Mouse (Mus musculus) adrenal gland, adult 8-10 months (tissue): Measurements from ENCODE around the gene Copz2. TPM values are rescaled to one million over a fixed set of nuclear protein-coding genes. Genes with fewer than 3 reads are reported as not detected.
"Not testable (repeated sequence)": the region's sequence is repeated elsewhere in the genome, so short reads cannot be mapped to it uniquely, and the experiment has no call there.

ENCODE experiments used
- DNase-seq: peaks from one replicate; pipeline ENCODE4 v3.0.0; 2022
- total RNA-seq, 4 experiments: library from RNA; stranded (reverse); gene quantifications; 2 replicates each; pipeline ENCODE4 v1.2.4; 2022

The Copz2 gene
- total RNA-seq: 10 to 100 TPM; 60.6 to 73.0 (median 64.0) TPM

DNA sequence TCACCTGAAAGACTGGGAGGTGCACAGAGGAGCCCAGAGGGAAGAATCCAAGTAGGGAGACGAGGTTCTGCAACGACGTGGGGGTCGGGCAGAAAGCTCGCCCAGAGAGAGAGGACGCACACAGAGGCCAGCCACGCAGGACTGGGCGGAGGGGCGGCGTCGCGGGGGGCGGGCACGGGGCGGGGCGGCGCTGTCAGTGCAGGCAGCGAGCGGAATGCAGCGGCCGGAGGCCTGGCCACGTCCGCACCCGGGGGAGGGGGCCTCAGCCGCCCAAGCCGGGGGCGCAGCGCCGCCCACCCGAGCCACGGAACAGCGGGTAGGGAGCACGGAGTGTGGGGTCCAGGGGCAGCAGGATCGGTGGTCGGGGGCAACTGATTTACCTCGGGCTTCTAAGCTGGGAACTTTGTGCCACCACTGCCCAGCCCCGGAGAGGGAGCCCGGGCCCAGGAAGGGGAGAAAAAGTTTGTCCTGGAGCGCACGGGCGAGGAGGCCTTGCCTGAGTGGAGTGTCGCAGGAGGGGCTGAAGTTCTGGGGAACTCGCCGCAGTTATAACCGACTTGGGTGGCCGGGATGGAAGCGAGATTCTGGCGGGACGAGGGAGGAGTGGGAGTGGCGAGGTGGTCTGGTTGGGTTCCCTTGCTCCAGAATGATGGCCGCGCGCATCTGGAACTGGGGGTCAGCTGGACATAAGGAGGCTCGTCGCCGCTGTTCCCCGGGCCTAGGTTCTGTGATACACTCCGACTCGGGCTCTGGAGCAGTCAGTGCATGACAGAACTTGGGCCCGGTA lies at the start of gene Copz2:
Gene Copz2 (plus strand): TSS at position 190 of the 787 bp plus-strand sequence.
- DNase-seq: no peak

DNA sequence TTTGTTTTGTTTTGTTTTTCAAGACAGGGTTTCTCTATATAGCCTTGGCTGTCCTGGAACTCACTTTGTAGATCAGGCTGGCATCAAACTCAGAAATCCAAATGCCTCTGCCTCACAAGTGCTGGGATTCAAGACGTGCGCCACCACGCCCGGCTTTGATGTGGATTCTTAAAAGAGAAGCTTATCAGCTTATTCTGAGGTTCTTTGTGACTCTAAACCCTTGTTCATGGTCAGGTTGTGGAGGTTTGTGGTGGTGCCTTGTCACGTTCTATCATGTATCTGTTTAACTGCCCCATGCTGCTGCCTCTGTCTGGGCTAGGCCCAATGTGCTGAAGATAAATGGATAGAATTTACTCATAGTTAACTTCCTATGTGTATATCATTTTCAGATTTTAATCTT lies 44.1 kb upstream of the Copz2 start:
- no peak for DNase-seq

DNA sequence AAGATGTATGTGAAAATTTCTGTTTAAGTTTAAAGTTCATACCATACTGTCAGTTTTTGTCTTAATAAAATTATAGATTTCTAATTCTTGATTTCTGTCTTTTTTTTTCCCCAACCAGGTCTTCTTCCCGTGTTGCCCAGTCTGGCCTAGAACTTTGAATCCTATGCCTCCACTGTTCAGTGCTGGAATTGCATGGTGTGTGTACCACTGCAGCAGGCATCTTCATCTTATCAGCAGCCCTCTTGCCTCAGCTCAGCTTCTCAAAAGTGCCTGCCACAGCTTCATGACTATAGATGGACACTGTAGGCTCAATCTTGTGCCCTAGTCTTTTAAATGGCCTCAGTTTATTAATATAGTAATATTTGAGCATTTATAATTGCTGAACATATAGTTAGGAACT lies 41.6 kb upstream of the Copz2 start:
- DNase-seq: no peak

DNA sequence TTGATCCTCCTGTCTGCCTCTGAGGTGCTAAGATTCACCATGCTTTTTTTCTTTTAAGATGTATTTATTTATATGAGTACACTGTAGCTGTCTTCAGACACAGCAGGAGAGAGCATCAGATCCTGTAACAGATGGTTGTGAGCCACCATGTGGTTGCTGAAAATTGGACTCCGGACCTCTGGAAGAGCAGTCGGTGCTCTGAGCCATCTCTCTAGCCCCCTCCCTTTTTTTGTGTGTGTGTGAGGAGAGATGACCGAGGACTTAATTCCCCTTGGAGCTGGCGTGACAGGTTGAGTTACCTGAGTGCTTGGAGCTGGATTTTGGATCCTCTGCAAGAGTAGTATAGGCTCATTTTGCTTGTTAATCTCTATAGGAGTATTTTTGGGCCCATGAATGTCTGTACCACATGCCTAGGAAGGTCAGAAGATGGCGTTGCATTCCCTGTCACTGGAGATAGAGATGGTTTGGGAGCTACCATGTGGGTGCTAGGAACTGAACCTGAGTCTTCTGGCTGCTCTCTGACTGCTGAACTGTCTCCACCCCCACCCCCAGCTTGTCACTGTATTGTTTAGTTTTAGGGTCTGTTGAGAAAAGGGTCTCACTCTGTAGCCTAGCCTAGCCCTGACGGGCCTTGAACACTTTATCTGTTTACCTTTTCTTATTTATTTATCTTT lies 40.0 kb upstream of the Copz2 start:
- DNase-seq: no peak

DNA sequence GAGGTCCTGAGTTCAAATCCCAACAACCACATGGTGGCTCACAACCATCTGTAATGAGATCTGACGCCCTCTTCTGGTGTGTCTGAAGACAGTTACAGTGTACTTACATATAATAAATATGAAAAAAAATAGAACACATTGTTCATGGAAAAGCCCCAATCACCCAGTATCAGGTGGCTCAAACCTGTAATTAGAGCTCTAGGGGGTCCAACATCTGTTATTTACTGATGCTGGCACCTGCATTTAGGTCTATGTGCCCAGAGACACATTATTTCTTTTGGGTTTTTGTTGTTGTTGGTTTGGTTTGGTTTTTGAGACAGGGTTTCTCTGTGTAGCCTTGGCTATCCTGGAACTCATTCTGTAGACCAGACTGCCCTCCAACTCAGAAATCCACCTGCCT lies 38.5 kb upstream of the Copz2 start:
- DNase-seq: not testable (repeated sequence)

DNA sequence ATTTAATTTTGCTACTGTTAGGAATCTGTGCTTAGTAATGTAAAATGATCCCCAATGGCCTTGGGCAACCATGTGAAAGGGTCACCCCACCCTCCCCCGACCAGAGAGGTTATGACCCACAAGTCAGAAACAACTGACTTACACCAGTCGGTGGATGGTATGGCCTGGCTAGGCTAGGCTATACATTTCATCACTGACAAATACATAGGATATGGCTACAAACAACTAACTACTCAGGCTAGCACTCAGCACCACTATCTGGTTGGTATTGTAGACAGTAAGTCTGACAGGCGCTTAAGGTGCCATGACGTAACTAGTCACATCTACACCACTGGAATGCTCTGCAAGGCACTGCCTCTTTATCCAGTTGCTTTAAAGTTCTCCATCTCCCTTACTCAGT lies 36.2 kb upstream of the Copz2 start:
- DNase-seq: no peak

DNA sequence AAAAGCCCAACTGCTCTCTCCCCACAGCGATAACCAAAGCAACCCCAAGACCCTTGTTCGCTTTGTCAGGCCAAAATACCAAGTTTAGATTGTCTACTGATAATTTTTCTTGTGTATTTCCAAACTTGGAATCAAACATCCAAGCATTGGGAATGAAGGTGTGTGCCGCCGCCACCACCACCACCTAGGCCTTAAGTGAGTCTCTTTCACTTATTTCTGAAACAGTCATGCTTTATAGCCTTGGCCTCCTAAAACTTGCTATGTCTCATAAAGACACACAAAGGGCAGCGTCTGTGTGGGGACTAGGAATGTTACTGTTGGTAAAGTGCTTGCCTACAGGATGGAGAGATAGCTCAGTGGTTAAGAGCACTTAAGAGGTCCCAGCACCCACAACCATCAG lies 35.8 kb upstream of the Copz2 start:
- no peak for DNase-seq

DNA sequence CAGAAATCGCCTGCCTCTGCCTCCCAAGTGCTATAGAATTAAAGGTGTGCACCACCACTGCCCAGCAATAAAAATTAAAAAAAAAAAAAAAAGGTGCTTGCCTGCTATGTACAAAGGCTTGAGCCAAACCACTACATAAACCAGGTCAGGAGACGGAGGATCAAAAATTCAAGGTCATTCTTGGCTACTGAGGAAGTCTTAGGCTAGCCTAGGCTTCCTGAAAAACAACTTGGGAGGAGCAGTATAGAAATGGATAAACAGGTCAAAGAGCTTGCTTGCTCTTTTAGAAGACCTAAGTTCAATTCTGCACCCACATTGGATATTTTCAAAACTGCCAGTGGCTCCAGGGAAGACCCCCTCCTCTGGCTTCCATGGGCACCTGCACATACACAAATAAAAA lies 35.2 kb upstream of the Copz2 start:
- DNase-seq: no peak

DNA sequence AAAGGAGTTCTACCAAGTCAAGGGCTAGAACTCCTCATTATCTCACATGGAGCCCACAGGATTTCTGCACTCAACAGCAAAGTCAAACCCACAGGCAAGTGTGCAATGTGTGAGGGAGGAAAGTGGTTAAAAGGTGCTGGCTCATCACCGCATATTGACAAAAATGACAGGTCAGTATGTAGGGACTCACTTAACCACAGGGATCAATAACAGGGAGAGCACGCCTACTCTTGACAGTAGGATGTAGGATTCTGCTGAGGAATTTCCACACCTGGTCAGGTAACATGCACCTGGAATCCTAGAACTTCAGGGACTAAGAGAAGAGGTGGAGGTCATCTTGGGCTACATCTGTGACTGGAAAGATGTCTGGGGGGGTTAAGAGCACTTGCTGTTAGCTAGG lies 33.8 kb upstream of the Copz2 start:
- DNase-seq: no peak

DNA sequence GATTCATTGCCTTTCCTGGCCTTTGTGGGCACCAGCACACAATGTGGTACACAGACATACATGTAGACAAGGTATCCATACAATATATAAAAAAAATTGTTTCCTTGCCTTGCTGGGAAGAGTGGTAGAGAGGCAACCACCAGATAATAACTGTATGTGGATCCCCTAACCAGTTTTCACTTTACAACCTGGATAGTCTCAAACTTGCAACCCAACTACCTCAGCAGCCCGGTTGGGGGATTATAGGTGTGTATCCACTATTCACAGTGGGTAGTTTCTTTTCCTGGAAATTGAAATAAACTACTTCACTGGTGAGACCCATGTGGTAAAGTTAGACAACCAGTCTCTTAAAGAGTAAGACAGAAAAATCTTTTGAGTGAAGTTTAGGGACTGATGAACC lies 33.2 kb upstream of the Copz2 start:
- no peak for DNase-seq

DNA sequence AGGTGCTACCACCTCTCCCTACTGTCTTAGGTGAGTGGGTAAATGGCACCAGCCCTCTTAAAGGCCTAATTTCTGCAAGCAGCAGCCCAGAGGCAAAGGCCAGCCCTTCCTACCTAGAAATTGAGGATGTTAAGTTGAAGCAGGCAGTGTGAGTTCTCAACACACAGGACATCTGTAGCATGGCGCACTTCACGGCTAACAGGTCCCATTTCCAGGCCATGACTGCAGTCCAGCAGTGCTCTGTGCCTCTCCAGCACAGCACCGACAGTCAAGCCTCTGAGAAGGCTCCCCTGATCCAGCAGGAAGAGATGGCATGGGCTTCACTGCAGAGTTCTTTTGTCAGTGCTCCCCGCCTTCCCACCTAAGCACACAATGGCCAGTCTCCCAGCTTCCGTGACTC lies 32.7 kb upstream of the Copz2 start:
- no peak for DNase-seq

DNA sequence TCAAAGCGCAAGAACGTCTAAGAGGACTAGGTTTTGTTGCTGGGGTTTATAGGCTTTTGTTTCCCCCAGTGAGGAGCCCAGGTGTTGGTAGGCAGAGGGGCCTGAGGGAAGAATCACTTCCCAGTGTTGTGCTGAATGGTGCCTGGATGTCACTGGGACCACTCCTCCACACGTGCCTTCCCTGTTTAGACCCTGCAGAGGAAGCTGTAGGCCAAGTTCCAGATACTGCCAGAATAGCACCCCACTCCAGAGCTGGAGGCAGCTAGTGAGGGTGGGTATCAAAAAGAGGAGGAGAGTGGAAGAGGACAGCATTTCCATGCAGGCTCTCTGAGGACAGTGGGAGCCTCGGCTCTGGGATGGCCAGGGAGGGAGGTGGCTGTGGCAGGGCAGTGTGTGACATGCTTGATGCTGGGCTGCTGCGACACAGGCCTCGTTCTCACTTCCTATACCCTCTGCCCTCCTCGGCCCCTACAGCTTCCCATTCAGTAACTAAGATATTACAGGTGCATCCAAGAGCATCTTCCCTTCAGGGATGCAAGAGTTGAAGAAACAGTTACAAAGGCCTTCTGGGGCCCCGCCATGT lies 31.5 kb upstream of the Copz2 start:
- no peak for DNase-seq

DNA sequence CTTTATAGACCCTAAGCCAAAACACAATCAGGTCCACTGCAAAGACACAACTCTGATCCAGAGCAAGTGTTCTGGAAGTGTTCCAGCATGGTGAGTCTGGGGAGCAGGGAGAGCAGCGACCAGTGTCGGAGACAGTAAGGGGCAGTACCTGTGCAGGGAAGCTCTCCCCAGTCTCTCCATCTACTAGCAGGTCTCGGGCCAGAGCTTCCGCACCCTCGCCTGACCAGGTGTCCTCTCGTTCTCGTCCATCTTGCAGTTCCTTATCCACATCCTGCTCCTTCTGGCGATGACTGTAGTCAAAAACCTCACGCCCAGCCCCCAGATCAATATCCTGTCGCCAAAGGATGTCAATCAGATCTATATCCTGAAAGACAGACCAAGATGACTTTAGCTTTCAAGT lies 27.7 kb upstream of the Copz2 start:
- no peak for DNase-seq

DNA sequence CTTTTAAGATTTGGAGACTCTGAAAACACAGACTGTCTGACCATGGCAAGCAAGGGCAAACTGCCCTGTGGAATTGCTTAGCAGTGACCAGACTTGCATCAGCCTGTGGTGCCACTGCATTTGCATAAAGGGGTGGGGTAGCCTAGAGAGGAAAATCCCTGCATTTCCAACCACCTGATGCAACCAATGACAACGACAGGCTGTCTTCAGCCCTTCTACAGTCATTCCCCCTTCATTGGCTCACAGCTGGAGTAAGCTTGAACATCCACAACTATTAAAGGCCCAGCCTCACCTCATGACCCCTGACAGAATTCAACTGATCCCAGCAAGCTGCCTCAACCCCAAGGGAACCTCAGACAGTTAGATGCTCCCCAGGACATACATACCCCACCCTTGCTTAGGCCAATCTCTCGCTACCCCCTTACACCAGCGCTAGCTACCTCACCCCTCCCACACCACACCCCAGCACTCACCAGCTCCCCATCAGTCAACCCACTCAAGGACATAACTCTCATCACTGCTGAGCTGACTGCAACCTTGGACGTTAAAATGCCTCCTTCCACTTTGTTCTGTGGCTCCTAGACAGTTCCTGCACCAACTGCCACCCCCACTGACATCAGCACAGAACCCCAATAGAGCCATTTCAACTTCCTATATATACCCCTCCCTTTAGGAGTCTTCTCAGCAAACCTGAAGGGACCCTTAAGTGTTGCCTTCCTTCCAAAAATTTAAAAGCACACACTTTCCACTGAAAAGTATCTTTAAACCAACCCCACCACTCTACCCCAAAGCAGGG lies 26.8 kb upstream of the Copz2 start:
- DNase-seq: peak; percentile 78

DNA sequence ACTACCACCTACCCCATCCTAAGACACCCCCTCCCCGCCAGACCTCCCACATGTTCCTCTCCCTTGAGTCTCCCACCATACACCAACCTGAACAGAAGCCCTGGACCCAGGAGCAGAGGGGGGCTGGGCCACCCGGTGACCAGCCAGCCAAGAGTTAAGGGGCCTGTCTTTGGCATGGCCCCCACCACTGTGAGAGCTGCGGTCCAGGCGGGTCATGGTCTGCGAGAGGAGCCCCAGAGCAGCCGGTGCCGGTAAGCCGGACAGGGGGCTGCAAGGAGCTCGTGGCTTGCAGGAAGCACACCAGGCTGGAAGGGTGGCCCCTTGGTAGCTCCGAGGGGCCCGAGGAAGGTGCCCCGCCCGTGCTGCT lies 26.2 kb upstream of the Copz2 start:
- no peak for DNase-seq

DNA sequence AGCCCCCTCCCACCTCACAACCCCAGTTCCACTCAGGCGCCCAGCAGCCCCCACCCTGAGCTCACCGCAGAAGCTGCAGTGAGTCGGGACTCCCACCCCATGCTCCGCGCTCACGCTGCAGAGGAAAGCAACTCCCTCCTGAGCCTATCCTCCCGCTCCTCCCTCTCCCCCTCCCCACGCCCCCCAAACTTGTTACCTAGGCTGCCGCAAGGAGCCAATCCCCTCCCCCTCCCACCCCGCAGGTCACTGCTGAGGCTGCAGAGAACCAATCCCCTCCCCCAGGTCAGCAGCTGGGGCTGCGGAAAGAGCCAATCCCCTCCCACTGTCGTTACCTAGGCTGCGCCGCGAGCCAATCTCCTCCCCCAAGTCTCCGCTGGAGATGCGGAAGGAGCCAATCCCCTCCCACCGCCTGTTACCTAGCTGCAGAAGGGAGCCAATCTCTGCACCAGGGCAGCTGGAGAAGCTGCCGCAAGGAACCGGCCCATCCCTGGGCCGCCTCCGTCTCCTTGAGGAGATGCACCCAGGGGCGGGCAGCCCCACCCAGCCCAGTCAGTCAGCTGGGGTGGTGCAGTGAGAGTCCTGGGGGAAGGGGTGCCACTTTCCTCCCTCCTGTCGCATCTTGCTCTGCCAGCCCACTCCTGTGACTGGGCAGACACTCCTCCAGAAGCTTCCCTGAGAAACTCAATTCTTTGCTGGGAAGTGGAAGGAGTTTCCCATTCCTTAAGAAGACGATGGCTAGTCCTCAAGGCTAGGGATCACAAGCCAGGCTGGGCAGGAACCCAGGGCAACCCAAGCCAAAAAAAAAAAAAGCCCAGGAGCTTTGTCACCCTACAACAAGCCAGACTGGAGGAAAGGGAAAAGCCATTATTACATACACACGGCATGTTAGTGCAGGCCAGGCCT lies 25.5 kb upstream of the Copz2 start:
- peak; percentile 91 for DNase-seq

DNA sequence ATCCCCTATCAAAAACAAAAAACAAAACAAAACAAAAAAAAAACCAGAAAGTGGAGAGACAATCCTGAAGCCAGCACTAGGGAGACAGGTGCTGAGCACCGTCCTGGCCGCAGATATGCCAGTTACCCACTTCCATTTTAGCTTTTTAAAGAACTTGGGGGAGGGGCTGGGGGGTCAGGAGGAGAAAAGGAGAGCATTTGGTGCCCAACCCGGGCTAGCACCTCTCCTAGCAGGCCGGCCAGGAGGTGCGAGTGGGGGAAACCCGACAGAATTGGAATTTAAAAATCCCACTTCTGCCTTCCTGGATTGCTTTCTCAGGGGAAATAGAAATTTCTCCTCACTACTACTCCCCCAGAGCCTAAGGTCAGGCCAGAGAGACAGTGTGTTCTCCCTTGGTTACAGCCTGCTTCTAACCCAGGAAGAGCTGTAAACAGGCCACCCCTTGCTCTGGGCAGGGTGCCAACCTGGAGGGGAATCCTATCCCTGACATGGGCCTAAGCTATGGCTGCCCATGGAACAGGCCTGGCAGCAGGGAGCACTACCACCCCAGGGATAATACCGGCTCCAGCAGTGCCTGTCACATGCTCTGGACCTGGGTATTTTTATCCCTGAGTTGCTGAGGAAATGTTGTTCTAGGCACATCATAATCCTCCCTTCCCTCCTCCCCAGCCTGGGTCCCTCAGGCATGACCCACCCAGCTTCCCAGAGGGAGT lies 24.7 kb upstream of the Copz2 start:
- DNase-seq: peak; percentile 73

DNA sequence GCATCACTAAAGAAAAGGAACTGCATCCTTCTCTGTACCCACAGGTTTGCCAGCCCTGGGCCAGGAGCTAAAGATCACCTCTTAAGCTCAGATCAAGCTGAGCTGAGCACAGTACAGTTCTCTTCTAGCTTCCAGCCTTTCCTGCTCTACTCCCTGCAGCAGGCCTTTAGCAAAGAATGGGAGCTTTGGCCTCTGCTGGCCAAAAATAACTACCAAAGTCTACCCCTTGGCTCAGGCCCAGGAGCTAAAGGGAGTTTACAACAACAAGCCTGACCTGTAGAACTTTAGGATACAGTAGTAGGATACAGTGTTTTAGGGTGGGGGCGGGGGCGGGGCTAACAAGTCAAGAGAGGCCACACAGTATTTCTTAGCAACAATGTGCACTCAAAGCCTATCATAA lies 23.2 kb upstream of the Copz2 start:
- DNase-seq: no peak

DNA sequence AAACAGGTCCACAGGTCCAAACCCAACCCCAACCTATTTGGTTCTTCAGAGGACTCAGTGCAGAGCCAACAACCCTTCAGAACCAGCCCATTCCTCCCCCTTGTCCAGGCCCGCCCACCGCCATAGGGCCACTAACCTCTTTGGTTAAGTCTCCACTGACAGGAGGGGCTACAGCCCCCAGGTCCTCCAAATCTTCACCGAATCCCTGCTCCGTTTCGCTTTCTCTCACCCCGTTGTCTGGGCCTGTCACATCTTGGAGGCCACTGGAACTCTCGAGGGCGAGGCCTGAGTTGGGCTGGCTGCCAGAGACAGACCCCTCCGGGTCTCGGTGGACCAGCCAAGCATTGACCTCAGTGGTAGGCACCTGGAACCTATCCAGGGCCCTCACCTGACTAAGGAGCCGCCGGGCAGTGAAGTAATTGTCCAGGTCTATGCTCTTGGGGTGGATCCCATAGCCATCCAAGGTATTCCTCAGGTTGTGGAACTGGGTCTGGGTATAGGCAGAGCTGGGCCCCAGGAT lies 22.5 kb upstream of the Copz2 start:
- no peak for DNase-seq

DNA sequence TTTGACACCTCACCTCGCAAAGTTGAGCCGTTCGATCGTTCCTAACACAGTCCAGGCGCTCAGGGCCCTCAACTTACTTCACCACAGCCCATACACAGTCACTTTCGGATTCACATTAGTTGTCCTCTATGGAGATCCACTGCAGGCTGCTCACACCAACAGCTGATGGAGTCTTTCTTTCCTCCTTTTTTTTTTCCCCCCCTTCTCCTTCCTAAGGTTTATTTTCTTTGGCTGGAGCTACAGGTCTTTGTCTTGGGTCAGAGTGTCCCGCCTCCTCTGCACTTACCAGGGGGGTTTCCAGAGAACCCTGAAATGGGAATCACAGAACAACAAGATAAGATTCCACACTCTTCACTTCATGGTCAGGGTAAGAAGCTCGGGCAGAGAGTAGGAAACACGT lies 21.8 kb upstream of the Copz2 start:
- DNase-seq: no peak

DNA sequence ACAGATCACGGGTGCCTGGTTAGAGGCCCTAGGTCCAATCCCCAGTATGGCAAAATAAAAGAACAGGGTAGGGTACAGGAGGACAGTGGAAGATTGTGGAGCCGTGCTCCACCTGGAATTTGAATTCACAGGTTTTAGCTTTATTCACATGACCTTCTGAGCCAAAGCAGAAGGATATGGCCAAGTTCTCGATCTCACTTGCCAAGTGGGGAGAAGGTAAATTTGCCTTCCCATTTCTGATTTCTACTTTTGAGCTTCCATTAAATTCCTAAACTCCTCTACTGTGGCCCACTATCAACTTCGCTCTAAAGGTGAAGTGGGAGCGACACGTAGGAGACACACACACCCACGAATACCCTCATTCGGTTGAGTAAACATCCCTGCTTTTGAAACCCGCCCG lies 20.8 kb upstream of the Copz2 start:
- DNase-seq: no peak
